Mouse (Mus musculus) c-Kit-positive CD71-negative TER-119-negative erythroid progenitor cells, embryonic 14.5 days (primary cell): ENCODE measurements around the gene Trnp1.

ENCODE experiments used
- DNase-seq: peaks from one replicate; pipeline ENCODE4 v3.0.0-alpha.2; 2013; ENCODE audit warnings: low read depth

Trnp1 gene

GRCm38 (mm10) chr4:133494432-133494831 lies 3.9 kb downstream of the Trnp1 start:
- DNase-seq: peak; percentile 90

GRCm38 (mm10) chr4:133493895-133494294 lies 4.5 kb downstream of the Trnp1 start:
- DNase-seq: no peak

- DNase-seq: no peak
Measured at GRCm38 (mm10) chr4:133491800-133492199, 6.5 kb downstream of the Trnp1 start.

- DNase-seq: no peak
Measured at GRCm38 (mm10) chr4:133489489-133490245, 8.7 kb downstream of the Trnp1 start.

- no peak for DNase-seq
Measured at GRCm38 (mm10) chr4:133488619-133489392, 9.5 kb downstream of the Trnp1 start.

GRCm38 (mm10) chr4:133486673-133487357 lies 11.5 kb downstream of the Trnp1 start:
- no peak for DNase-seq

- no peak for DNase-seq
Measured at GRCm38 (mm10) chr4:133485691-133486425, 12.5 kb downstream of the Trnp1 start.

- DNase-seq: no peak
Measured at GRCm38 (mm10) chr4:133484266-133485025, 13.9 kb downstream of the Trnp1 start.

GRCm38 (mm10) chr4:133482479-133482878 lies 15.9 kb downstream of the Trnp1 start:
- no peak for DNase-seq

- DNase-seq: no peak
Measured at GRCm38 (mm10) chr4:133481488-133481887, 16.9 kb downstream of the Trnp1 start.

GRCm38 (mm10) chr4:133480754-133481153 lies 17.6 kb downstream of the Trnp1 start:
- DNase-seq: no peak

GRCm38 (mm10) chr4:133480185-133480537 lies 18.2 kb downstream of the Trnp1 start:
- DNase-seq: no peak

- DNase-seq: peak; percentile 95
Measured at GRCm38 (mm10) chr4:133479458-133480184, 18.7 kb downstream of the Trnp1 start, which contains the start of gene Tent5b. TSS of gene Tent5b (plus strand) at chr4:133480132.

- no peak for DNase-seq
Measured at GRCm38 (mm10) chr4:133473833-133474232, 24.5 kb downstream of the Trnp1 start.

GRCm38 (mm10) chr4:133471135-133471821 lies 27.1 kb downstream of the Trnp1 start:
- no peak for DNase-seq

GRCm38 (mm10) chr4:133469122-133469521 lies 29.2 kb downstream of the Trnp1 start:
- DNase-seq: no peak

GRCm38 (mm10) chr4:133468080-133468479 lies 30.3 kb downstream of the Trnp1 start:
- peak; percentile 70 for DNase-seq

- no peak for DNase-seq
Measured at GRCm38 (mm10) chr4:133463184-133463583, 35.2 kb downstream of the Trnp1 start.

- DNase-seq: no peak
Measured at GRCm38 (mm10) chr4:133461362-133461761, 37.0 kb downstream of the Trnp1 start.

- no peak for DNase-seq
Measured at GRCm38 (mm10) chr4:133460796-133461325, 37.5 kb downstream of the Trnp1 start.
